Mouse (Mus musculus) WW6 (cell line): ENCODE results near the gene Aasdh.

Source experiments
- DNase-seq: peaks from one replicate; pipeline ENCODE4 v3.0.0-alpha.2; 2013; ENCODE audit warnings: low read depth, low spot score

Aasdh gene

GRCm38 (mm10) chr5:76905405-76906154, at the start of gene Aasdh:
Gene Aasdh, minus strand, starts transcription at chr5:76905514.
- peak; percentile 88 for DNase-seq

- DNase-seq: no peak
Measured at GRCm38 (mm10) chr5:76954271-76954900, 49.1 kb upstream of the Aasdh start.

GRCm38 (mm10) chr5:76953794-76954193, 48.5 kb upstream of the Aasdh start:
- no peak for DNase-seq

- no peak for DNase-seq
Measured at GRCm38 (mm10) chr5:76952112-76953040, 47.1 kb upstream of the Aasdh start.

- peak; percentile 95 for DNase-seq
Measured at GRCm38 (mm10) chr5:76951106-76952027, 46.1 kb upstream of the Aasdh start, which contains the start of the genes Paics and Ppat. Gene Paics, plus strand, starts transcription at chr5:76951307. Gene Ppat, minus strand, starts transcription at chr5:76951578.

- no peak for DNase-seq
Measured at GRCm38 (mm10) chr5:76950343-76951105, 45.2 kb upstream of the Aasdh start.

- no peak for DNase-seq
Measured at GRCm38 (mm10) chr5:76947758-76948157, 42.4 kb upstream of the Aasdh start.

GRCm38 (mm10) chr5:76947142-76947541, 41.8 kb upstream of the Aasdh start:
- DNase-seq: no peak

- DNase-seq: no peak
Measured at GRCm38 (mm10) chr5:76945678-76946033, 40.3 kb upstream of the Aasdh start.

GRCm38 (mm10) chr5:76944965-76945677, 39.8 kb upstream of the Aasdh start:
- DNase-seq: no peak

- DNase-seq: no peak
Measured at GRCm38 (mm10) chr5:76942505-76942904, 37.2 kb upstream of the Aasdh start.

- no peak for DNase-seq
Measured at GRCm38 (mm10) chr5:76941975-76942374, 36.7 kb upstream of the Aasdh start.

- no peak for DNase-seq
Measured at GRCm38 (mm10) chr5:76939717-76940116, 34.4 kb upstream of the Aasdh start.

GRCm38 (mm10) chr5:76929180-76929877, 24.0 kb upstream of the Aasdh start:
- DNase-seq: no peak

- no peak for DNase-seq
Measured at GRCm38 (mm10) chr5:76928124-76928832, 23.0 kb upstream of the Aasdh start.

GRCm38 (mm10) chr5:76924296-76924695, 19.0 kb upstream of the Aasdh start:
- DNase-seq: no peak

- DNase-seq: no peak
Measured at GRCm38 (mm10) chr5:76923428-76923827, 18.1 kb upstream of the Aasdh start.

GRCm38 (mm10) chr5:76922833-76923232, 17.5 kb upstream of the Aasdh start:
- DNase-seq: no peak
